In the genomic region with DNA sequence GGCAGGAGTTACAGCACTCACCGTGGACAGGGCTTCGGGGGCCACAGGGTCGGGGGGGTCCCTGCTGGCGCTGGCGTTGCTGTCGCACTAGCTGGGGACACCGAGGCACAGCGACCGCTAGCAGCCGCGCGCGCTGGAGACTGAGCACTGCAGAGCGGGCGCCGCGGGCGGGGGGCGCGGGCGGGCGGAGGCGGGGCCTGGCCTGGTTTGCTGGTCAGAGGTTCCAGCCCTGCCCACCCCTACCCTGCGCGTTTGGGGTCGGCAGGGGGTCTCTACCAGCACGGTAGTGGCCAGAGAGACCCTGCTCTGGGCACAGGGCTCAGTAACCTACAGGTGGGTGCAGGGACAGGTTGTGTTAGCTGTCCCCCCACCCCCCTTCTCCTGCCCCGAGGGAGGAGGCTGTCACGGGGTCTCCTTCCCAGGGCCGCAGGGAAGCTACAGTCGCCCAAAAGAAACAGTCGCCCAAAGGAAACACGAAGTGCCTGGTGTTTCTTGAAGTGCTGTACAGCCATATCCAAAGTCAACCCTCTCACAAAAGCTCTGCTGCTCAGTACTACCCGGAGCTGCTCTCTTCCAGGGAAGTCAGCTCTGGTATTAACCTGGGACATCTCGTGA, we compare ENCODE assay signal across 8 mouse cellular contexts. TPM values are rescaled to one million over a fixed set of nuclear protein-coding genes. Genes with fewer than 3 reads are reported as not detected.
DNase-seq lines count a peak whose midpoint lies in the region; ATAC-seq lines count a peak whose summit lies in the region.

A gene (minus strand): TSS at position 225 of the 615 bp plus-strand sequence.

- peaks cover 21% of the 10 kb centered on the region for H3K4me1 ChIP-seq in heart, embryonic 10.5 days
- peaks cover 63% of the 10 kb centered on the region for H3K4me1 ChIP-seq in forebrain, embryonic 10.5 days

- peaks cover 64% of the 10 kb centered on the region for H3K27me3 ChIP-seq in heart, embryonic 10.5 days (ENCODE audit: insufficient read depth, poor library complexity, severe bottlenecking)
- peaks cover 57% of the 10 kb centered on the region for H3K27me3 ChIP-seq in forebrain, embryonic 10.5 days (ENCODE audit: poor library complexity, severe bottlenecking)

- 3% methylated on average over 35 of the region's 35 CpGs for WGBS in heart, embryonic 10.5 days
- WGBS in forebrain, embryonic 10.5 days: 5% methylated on average over 35 of the region's 35 CpGs

- H3K4me3 ChIP-seq in heart, embryonic 10.5 days: peak within 1 kb of the TSS; percentile 61
- H3K4me3 ChIP-seq in forebrain, embryonic 10.5 days: peak within 1 kb of the TSS; percentile 45

- no peak for DNase-seq in heart, embryonic 10.5 days (ENCODE audit: low spot score)
- DNase-seq in heart, postnatal 4 days: no peak
- DNase-seq in forebrain, embryonic 10.5 days (ENCODE audit: extremely low spot score, low spot score): no peak
- no peak for DNase-seq in left cerebral cortex, postnatal 36 days (ENCODE audit: low spot score in 2 of 2)
- DNase-seq in gastrocnemius, postnatal 10 days: no peak
- no peak for DNase-seq in urinary bladder, postnatal 10 days (ENCODE audit: low spot score)

- H3K27ac ChIP-seq in heart, embryonic 10.5 days: peak within 1 kb of the TSS; percentile 59
- peak within 1 kb of the TSS; percentile 57; the same call in 1 of the 2 replicates for H3K27ac ChIP-seq in forebrain, embryonic 10.5 days

- H3K9me3 ChIP-seq in heart, embryonic 10.5 days: no peaks in the 10 kb centered on the region
- H3K9me3 ChIP-seq in forebrain, embryonic 10.5 days: no peaks in the 10 kb centered on the region

- H3K36me3 ChIP-seq in heart, embryonic 10.5 days: peaks cover 25% of the 10 kb centered on the region
- peaks cover 29% of the 10 kb centered on the region for H3K36me3 ChIP-seq in forebrain, embryonic 10.5 days (replicated peaks)

- no peak for ATAC-seq in CD4-positive, CD25-positive, alpha-beta regulatory T cell, adult 4 months
- no peak for ATAC-seq in monocyte, adult 5-6 weeks (replicated peaks; ENCODE audit: insufficient number of reproducible peaks, low FRiP score, low TSS enrichment, poor library complexity, severe bottlenecking)

- intact Hi-C loops in left cerebral cortex, postnatal 36 days (cut with DNase I): no loop called here

RNA-seq across cellular contexts. Expression of the gene that starts here (rescaled TPM):
- polyA plus RNA-seq in heart, embryonic 10.5 days (2016; fragmentation: Nextera tagmentation; extraction: Ambion mirVana): 0.54 and 1.3 TPM in 2 replicates
- total RNA-seq in heart, postnatal 4 days (2021): under 1 TPM; 0.14 to 0.31 TPM
- polyA plus RNA-seq in CD4-positive, CD25-positive, alpha-beta regulatory T cell, adult 4 months (2017; shearing (Covaris generic)): 10 to 100 TPM; 14.4 to 31.1 TPM
- polyA plus RNA-seq in forebrain, embryonic 10.5 days (2016; fragmentation: Nextera tagmentation; extraction: Ambion mirVana): 0.53 and 0.59 TPM in 2 replicates
- 10 to 100 TPM; 12.3 to 24.4 TPM for total RNA-seq in left cerebral cortex, postnatal 36 days (2021)
- 31.6 to 146 TPM (median 34.3 TPM) in 3 replicates for total RNA-seq in monocyte, adult 5-6 weeks (2017)
- total RNA-seq in gastrocnemius, postnatal 10 days (2021): under 1 TPM; 0.26 to 0.59 TPM

Comparison
In these comparisons a context has a peak if more than half of its experiments do, and no peak if none do; other contexts are left out.
1. RNA of the gene that starts here (total RNA-seq): 31.6 to 146 TPM in monocyte, adult 5-6 weeks and 12.3 to 24.4 TPM in left cerebral cortex, postnatal 36 days; 0.26 to 0.59 TPM in gastrocnemius, postnatal 10 days and 0.14 to 0.31 TPM in heart, postnatal 4 days; every median in the first group is over 4 times any median in the second.